Mouse (Mus musculus): Measurements from ENCODE around the gene Supt7l.
"Not testable (repeated sequence)": the region's sequence is repeated elsewhere in the genome, so short reads cannot be mapped to it uniquely, and the experiment has no call there.

The Supt7l gene

DNA sequence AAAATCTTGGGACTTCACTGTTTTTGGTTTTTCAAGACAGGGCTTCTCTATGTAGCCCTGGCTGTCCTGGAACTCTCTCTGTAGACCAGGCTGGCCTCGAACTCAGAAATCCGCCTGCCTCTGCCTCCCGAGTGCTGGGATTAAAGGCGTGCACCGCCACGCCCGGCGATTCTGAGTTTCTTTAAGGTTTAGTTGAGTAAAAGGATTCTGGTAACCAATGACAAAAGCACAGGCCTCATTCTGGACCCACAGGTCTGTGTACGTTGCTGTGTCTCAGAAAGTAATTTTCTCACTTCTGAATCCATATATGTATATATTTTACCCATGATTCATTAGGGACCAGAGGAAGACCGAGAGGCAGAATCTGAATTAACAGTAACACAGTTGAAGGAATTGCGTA, at the start of gene Supt7l:
Gene Supt7l, minus strand, starts transcription at position 101 of the 400 bp plus-strand sequence.
- not testable (repeated sequence) for DNase-seq (ENCODE audit: low read depth in 1 of 2, low spot score in 2 of 2)

GRCm38 (mm10) chr5:31576539-31576975, 49.0 kb upstream of the Supt7l start:
- peak in 1 of 2 experiments; percentile 30 for DNase-seq (ENCODE audit: low read depth in 1 of 2, low spot score in 2 of 2)

GRCm38 (mm10) chr5:31573722-31574121, 46.1 kb upstream of the Supt7l start:
- DNase-seq (ENCODE audit: low read depth in 1 of 2, low spot score in 2 of 2): no peak

DNA sequence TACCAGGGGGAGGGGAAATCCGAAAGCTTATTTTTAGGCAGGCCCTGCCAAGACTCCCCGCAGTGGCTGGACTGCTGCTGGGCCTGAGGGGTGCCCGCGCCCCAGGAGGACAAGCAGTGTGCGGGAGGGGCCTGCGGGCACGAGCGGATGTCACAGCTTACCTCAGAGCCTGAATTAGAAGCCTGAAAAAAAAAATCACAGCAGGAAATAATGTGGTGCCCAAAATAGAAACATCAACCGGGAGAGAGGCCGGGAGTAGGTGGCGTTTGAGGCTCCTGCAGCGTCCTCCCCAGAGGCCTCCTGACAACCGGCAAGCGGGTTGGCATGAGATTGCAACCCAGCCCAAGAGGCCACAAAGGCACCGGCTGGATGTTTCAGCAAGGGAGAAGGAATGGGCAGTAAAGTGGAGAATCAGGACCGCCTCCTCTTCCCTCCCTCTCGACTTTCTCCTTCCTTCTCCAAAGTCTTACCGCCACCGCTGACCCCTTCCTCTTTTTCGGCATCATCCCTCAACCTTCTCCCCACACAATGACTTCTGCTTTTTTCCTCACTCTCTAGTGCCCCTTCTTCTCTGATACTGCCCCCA, 43.5 kb upstream of the Supt7l start:
- DNase-seq (ENCODE audit: low read depth in 1 of 2, low spot score in 2 of 2): peak; percentile 45 to 59

DNA sequence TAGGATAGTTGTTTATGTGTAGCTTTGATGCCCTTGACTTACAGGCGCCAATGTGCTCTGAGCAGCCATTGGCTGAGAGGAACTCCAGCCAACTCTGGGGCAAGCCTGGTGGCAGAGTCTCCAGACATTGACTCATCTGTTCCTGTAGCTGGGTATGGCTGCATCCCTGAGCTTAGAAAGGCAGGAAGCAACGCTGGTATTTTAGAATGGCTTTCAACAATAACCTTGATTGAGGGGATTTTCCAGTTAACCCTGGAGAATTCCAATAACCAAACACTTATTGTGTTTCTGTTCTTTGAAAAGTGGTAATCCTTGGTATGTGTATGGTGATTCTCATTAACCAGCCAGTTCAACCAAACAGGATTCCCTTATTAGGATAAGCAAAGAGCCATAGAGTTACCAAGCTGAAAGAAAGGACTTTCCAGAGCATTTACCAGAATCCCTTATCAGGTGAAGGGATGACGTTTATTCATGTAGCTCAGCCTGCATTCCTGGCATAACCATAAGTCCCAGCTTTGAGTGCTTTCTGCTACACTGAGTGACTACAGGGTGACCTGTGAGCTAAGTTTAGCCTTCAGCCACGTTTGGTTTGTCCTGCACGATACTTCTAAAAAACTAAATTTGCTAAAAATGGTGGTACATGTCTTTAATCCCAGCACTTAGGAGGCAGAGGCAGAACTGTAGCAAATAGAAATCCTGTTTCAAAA, 40.5 kb upstream of the Supt7l start:
- no peak for DNase-seq (ENCODE audit: low read depth in 1 of 2, low spot score in 2 of 2)

DNA sequence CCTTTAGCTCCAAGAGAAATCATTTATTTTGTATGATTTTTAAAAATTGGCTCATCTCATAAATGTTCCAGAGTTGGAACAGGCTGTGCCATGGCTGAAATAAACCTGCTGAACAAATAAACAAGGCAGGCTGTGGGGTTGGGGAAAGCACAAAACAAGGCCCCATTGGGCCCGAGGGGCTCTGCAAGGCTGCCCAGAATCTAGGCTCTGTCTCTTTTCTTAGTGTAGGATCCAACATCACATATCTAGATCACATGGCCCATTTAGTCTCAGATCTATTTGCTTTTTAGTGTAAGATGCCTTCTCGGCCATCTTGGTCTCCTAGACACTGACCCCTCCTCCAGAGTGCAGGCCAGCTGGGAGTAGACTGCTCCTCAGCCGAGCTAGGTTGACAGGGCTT, 38.9 kb upstream of the Supt7l start:
- DNase-seq (ENCODE audit: low read depth in 1 of 2, low spot score in 2 of 2): no peak

DNA sequence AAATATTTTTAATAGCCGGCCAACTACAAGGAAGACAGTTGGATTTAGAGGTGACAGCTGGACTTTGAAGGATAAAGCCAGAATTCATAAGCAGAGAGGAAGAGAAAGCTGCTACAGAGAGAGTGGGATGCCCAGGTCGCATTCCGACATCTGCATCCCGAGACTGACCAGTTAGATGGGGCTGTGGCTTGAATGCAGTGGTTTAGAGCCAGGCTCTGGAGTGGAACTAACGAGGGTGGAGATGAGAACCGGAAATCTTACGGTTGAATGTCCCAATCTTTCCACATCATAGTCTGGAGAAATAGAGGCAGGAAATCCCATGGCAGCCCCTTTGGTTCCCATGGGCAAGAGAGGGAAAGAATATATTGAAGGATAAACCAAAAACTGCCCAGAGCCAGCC, 38.4 kb upstream of the Supt7l start:
- no peak for DNase-seq (ENCODE audit: low read depth in 1 of 2, low spot score in 2 of 2)

- DNase-seq (ENCODE audit: low read depth in 1 of 2, low spot score in 2 of 2): no peak
Measured at GRCm38 (mm10) chr5:31564976-31565375, 37.4 kb upstream of the Supt7l start.

GRCm38 (mm10) chr5:31563905-31564304, 36.3 kb upstream of the Supt7l start:
- DNase-seq (ENCODE audit: low read depth in 1 of 2, low spot score in 2 of 2): no peak

DNA sequence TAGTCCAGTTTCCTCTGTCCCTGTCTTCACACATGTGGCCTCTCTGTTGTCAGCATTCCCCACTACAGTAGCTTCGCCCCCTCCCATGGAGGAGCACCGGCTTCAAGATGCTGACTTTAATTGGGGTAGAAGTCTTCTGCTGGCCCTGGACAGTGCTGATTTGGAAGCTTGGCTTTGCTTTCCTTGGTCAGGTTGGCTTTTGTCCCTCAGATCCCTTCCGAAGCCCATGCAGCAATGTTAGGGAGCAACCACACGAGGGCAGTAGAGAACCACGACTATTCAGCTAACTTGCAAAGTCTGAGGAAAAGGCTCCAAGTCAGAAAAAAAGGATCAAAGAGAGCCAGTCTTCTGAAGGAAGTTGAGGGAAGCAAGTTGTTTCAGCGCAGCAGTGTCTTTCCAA, 35.9 kb upstream of the Supt7l start:
- peak in 1 of 2 experiments; percentile 31 for DNase-seq (ENCODE audit: low read depth in 1 of 2, low spot score in 2 of 2)

DNA sequence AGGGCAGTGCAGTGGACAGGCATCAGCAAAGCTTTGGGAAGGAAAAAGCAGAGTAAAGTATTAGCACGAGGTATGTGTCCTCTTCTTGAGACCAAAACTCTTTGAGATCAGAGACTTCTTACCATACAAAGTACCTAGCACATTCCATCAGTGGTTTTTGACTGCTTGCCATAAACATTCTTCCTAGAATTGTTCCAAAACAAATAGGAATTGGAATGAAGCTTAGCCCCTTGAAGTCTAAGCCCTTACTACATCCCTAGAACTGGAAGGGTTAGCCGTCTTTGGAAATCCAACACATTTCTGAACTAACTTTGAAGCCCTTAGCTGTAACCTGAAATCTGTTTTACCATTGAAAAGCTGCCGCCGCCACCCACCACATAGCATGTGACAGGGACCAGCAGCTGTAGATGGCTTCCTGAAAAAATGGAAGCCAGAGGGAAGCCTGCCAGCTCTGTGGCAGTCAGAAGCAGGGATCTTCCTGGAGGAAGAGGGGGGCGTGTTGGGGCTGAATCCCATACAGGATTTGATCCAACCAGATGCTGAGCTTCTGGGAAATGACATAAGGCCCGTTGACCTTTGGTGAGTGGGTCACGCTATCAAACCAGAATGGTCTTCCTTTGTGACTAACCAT, 34.5 kb upstream of the Supt7l start:
- no peak for DNase-seq (ENCODE audit: low read depth in 1 of 2, low spot score in 2 of 2)

- DNase-seq (ENCODE audit: low read depth in 1 of 2, low spot score in 2 of 2): no peak
Measured at GRCm38 (mm10) chr5:31560352-31560751, 32.7 kb upstream of the Supt7l start.

- DNase-seq (ENCODE audit: low read depth in 1 of 2, low spot score in 2 of 2): no peak
Measured at GRCm38 (mm10) chr5:31559401-31559800, 31.8 kb upstream of the Supt7l start.

GRCm38 (mm10) chr5:31535228-31535627, 7.6 kb upstream of the Supt7l start:
- no peak for DNase-seq (ENCODE audit: low read depth in 1 of 2, low spot score in 2 of 2)

- DNase-seq (ENCODE audit: low read depth in 1 of 2, low spot score in 2 of 2): no peak
Measured at GRCm38 (mm10) chr5:31528560-31528959, 953 bp upstream of the Supt7l start.

DNA sequence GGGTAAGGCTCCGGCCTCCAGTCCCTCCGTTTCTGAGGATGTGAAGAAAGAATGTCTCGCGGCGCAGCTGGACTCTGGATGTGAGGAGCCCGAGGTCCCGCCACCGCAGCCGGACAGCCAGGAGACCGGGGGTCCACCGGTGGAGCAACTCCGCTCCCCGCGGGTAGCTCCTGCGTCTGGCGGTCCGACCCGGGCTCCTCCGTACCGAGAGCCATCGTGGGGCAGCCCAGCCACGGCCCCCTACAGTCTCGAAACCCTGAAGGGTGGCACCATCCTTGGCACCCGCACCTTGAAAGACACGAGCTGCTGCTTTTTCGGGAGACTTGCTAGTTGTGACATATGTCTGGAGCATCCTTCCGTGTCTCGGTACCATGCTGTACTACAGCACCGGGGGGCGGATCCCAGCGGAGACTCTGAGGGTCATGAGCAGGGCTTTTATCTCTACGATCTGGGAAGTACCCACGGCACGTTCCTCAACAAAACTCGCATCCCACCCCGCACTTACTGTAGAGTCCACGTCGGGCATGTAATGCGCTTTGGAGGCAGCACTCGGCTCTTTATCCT, 408 bp downstream of the Supt7l start:
- no peak for DNase-seq (ENCODE audit: low read depth in 1 of 2, low spot score in 2 of 2)

DNA sequence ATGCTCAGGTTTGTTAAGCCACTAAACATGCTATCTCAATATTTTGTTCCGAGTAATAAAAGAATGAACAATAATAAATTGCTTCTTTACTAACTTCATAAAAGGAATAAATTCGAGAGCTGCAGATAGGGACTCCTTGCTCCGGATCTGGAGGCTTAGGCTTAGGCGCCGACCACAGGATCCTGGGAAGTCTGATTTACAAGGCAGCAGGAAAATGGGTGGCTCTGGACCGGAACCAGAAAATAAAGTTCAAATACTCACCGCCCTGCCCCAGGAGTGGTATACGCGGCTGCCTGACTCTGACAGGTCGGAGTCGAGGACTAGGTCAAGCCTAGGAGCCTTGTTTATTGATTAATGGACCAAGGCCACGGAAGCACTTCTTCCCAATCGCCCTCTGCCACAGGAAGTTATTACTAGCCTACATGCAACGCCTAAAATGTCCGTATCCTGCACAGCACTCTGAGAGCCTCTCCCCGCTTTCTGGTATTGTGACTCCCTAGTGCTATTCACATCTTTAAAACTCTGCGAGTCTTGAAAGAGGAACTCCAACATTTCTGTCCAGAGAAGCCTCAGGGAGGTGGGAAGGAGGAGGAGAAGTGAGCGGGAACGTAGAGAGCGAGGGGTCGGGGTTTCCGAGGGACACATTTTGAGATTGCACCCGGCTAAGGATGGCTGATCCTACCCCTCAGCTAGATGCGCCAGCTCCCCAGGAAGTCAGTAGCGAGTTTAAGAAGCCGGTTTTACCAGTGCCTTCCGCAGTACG, 1.1 kb downstream of the Supt7l start, which contains the start of gene Slc4a1ap:
Gene Slc4a1ap, plus strand, starts transcription at position 642 of the 763 bp plus-strand sequence.
- DNase-seq (ENCODE audit: low read depth in 1 of 2, low spot score in 2 of 2): peak; percentile 60 to 75

DNA sequence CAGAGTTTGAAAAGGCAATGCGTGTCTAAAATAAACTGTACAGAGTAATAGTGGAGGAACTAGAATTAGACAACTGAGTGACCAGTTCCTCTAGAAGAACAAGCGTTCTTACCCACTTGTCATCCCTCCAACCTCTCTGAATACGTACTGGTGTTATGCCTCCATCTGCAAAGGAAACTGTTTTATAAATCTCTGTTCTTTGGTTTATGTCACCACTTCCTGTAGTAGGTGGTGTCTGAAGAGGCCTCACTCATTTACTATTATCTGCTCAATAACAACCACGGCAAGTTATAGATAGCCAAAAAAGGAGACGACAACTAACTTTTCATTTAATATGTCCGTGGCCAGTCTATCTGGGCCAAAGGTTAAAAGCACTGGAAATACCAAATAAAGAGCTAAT, 7.1 kb downstream of the Supt7l start:
- DNase-seq (ENCODE audit: low read depth in 1 of 2, low spot score in 2 of 2): no peak

GRCm38 (mm10) chr5:31512481-31512880, 15.1 kb downstream of the Supt7l start:
- peak; percentile 9 to 13 for DNase-seq (ENCODE audit: low read depth in 1 of 2, low spot score in 2 of 2)

DNA sequence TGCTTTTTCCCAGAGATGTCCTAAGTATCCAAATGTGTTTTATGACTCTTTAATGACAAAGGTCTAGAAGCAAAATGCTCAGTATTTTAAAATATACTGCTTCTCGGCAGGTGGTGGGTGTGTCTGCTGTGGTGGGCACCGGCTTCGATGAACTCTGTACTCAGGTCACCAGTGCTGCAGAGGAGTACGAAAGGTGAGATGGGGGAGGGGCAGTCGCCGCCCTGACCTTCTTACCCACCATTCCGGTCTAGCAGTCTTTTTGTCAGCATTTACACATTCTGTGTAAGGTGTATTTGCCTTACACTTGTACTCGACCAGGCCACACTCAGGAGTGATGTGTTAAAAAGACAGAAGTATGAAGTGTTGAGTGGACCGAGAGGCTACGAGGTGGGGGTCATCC, 22.8 kb downstream of the Supt7l start:
- DNase-seq (ENCODE audit: low read depth in 1 of 2, low spot score in 2 of 2): no peak
